Mouse (Mus musculus): ENCODE results near the gene Mbnl2.
"Not testable (repeated sequence)": the region's sequence is repeated elsewhere in the genome, so short reads cannot be mapped to it uniquely, and the experiment has no call there.

Gene Mbnl2

GRCm38 (mm10) chr14:120355742-120356440 is 80.4 kb downstream of the Mbnl2 start:
- DNase-seq (ENCODE audit: low spot score in 2 of 2), result no peak

- DNase-seq (ENCODE audit: low spot score in 2 of 2), result no peak
These were observed 82.0 kb downstream of the Mbnl2 start for GRCm38 (mm10) chr14:120357321-120358070.

- not testable (repeated sequence) for DNase-seq (ENCODE audit: low spot score in 2 of 2)
These were observed 84.1 kb downstream of the Mbnl2 start for GRCm38 (mm10) chr14:120359608-120360007.

- DNase-seq (ENCODE audit: low spot score in 2 of 2), result no peak
These were observed 85.7 kb downstream of the Mbnl2 start for GRCm38 (mm10) chr14:120361121-120361520.

- no peak for DNase-seq (ENCODE audit: low spot score in 2 of 2)
These were observed 87.0 kb downstream of the Mbnl2 start for GRCm38 (mm10) chr14:120362409-120362992.

- no peak for DNase-seq (ENCODE audit: low spot score in 2 of 2)
These were observed 87.8 kb downstream of the Mbnl2 start for GRCm38 (mm10) chr14:120363090-120363818.

- DNase-seq (ENCODE audit: low spot score in 2 of 2), result no peak
These were observed 89.6 kb downstream of the Mbnl2 start for GRCm38 (mm10) chr14:120365088-120365487.

GRCm38 (mm10) chr14:120366962-120367361 is 91.5 kb downstream of the Mbnl2 start:
- no peak for DNase-seq (ENCODE audit: low spot score in 2 of 2)

- no peak for DNase-seq (ENCODE audit: low spot score in 2 of 2)
These were observed 92.1 kb downstream of the Mbnl2 start for GRCm38 (mm10) chr14:120367589-120367988.

- DNase-seq (ENCODE audit: low spot score in 2 of 2), result no peak
These were observed 93.0 kb downstream of the Mbnl2 start for GRCm38 (mm10) chr14:120368456-120368855.

GRCm38 (mm10) chr14:120368914-120369391 is 93.5 kb downstream of the Mbnl2 start:
- no peak for DNase-seq (ENCODE audit: low spot score in 2 of 2)

- DNase-seq (ENCODE audit: low spot score in 2 of 2), result no peak
These were observed 94.6 kb downstream of the Mbnl2 start for GRCm38 (mm10) chr14:120370044-120370443.

- DNase-seq (ENCODE audit: low spot score in 2 of 2), result no peak
These were observed 95.2 kb downstream of the Mbnl2 start for GRCm38 (mm10) chr14:120370631-120371030.

- no peak for DNase-seq (ENCODE audit: low spot score in 2 of 2)
These were observed 95.7 kb downstream of the Mbnl2 start for GRCm38 (mm10) chr14:120371174-120371573.

- no peak for DNase-seq (ENCODE audit: low spot score in 2 of 2)
These were observed 97.9 kb downstream of the Mbnl2 start for GRCm38 (mm10) chr14:120373026-120374024.

GRCm38 (mm10) chr14:120374786-120375185 is 99.3 kb downstream of the Mbnl2 start:
- DNase-seq (ENCODE audit: low spot score in 2 of 2), result no peak

- DNase-seq (ENCODE audit: low spot score in 2 of 2), result no peak
These were observed 101.7 kb downstream of the Mbnl2 start for GRCm38 (mm10) chr14:120377192-120377591.

- DNase-seq (ENCODE audit: low spot score in 2 of 2), result no peak
These were observed 102.5 kb downstream of the Mbnl2 start for GRCm38 (mm10) chr14:120378002-120378401.

GRCm38 (mm10) chr14:120379716-120380115 is 104.2 kb downstream of the Mbnl2 start:
- no peak for DNase-seq (ENCODE audit: low spot score in 2 of 2)

GRCm38 (mm10) chr14:120381378-120382134 is 106.1 kb downstream of the Mbnl2 start:
- no peak for DNase-seq (ENCODE audit: low spot score in 2 of 2)

Data from spleen, postnatal 10 days (tissue).